Mouse (Mus musculus) small intestine, adult 2 months (tissue): ENCODE results near the gene 1700029H14Rik. TPM values are rescaled to one million over a fixed set of nuclear protein-coding genes. Genes with fewer than 3 reads are reported as not detected.

Experiments used
- H3K27ac ChIP-seq: fragments of 200-500 bp; 2 replicates; pipeline ENCODE4 v1.5.1; 2012; ENCODE audit warnings: low read depth, low read length, control low read depth, inconsistent platforms; ENCODE audit not compliant: insufficient read depth
- H3K27me3 ChIP-seq: fragments of 200-500 bp; 2 replicates; pipeline ENCODE4 v1.6.1; 2012; ENCODE audit warnings: mild to moderate bottlenecking, moderate library complexity, low read length, inconsistent platforms; ENCODE audit not compliant: control insufficient read depth, insufficient read depth
- H3K36me3 ChIP-seq: fragments of 200-500 bp; 2 replicates; pipeline ENCODE4 v1.6.1; 2012; ENCODE audit warnings: mild to moderate bottlenecking, low read length, control low read depth, inconsistent platforms; ENCODE audit not compliant: control insufficient read depth, insufficient read depth
- H3K4me1 ChIP-seq: fragments of 200-500 bp; 2 replicates; pipeline ENCODE4 v1.6.1; 2012; ENCODE audit warnings: low read length, inconsistent platforms, mixed read lengths; ENCODE audit not compliant: control insufficient read depth, insufficient read depth, insufficient read length
- H3K4me3 ChIP-seq: fragments of 200-500 bp; 2 replicates; pipeline ENCODE4 v1.5.1; 2012; ENCODE audit warnings: low read depth, mild to moderate bottlenecking, control low read depth, inconsistent platforms, low read length, moderate library complexity
- CTCF ChIP-seq: fragments of 200-500 bp; IDR thresholded peaks from 2 replicates; pipeline ENCODE4 v1.5.1; 2012; ENCODE audit warnings: low read depth, mild to moderate bottlenecking, control low read depth, inconsistent platforms, low read length, moderate library complexity, mixed read lengths; ENCODE audit not compliant: insufficient replicate concordance, insufficient read length; ENCODE audit errors: extremely low read depth
- POLR2A ChIP-seq: fragments of 200-500 bp; IDR thresholded peaks from 2 replicates; pipeline ENCODE4 v1.6.1; 2012; ENCODE audit warnings: low read depth, mild to moderate bottlenecking, control low read depth, inconsistent platforms, low read length, moderate library complexity
- WGBS: fragments of 180-500 bp; shearing (Covaris S2); methylation state at CpG from one replicate; pipeline ENCODE4 v1.1.7; 2018; 5-methylcytosine and 5-hydroxymethylcytosine counted together
- polyA plus RNA-seq: library from polyadenylated mRNA; depleted of rRNA; stranded (reverse); fragments of >200 nt; gene quantifications from 2 replicates; pipeline ENCODE4 v1.2.3, GENCODE M21; 2012

Gene 1700029H14Rik
- polyA plus RNA-seq, 1 experiment = not detected

- WGBS = 72% methylated on average over 9 of the region's 9 CpGs
- TF ChIP-seq POLR2A (no peak), CTCF (no peak)
These were observed 42.8 kb downstream of the 1700029H14Rik start for GRCm38 (mm10) chr8:13519503-13519902.

DNA sequence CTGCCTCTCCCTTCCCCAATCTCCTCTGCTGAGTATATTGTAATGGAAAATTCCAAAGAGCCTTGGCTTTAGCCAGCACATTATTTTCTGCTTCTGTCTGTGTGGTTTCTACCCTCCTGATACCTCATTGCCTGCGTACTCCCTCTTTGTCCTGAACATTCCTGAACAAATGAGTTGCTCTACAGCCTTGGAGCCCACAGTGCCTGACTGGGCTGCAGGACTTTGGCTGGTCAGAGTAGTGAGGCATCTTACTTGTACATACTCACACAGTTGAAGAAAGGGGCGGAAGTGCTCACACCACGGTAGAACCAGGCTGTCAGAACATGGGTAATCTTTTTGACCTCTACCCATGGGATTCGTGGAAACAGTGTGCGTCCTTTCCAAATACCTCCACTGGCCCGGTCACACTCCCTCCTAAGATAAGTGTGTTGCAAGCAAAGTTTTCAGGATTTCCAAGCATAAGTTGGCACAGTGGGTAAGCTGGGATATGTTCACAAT is 44.9 kb downstream of the 1700029H14Rik start:
- H3K27ac ChIP-seq = no peak overlapping the region

More at GRCm38 (mm10) chr8:13519503-13519902, 42.8 kb downstream of the 1700029H14Rik start:
- Histone ChIP-seq H3K4me3 (no peak overlapping the region), H3K4me1 (peaks cover 17% of the 10 kb centered on the region; the same call in 1 of the 2 replicates), H3K27ac (no peak overlapping the region), H3K27me3 (no peaks in the 10 kb centered on the region), H3K36me3 (no peaks in the 10 kb centered on the region)

GRCm38 (mm10) chr8:13516728-13517127 is 45.5 kb downstream of the 1700029H14Rik start:
- Histone ChIP-seq H3K4me3 (no peak overlapping the region), H3K27ac (peak overlapping the region; percentile 2; the same call in 1 of the 2 replicates), H3K4me1 (peaks cover 24% of the 10 kb centered on the region; the same call in 1 of the 2 replicates), H3K27me3 (no peaks in the 10 kb centered on the region), H3K36me3 (no peaks in the 10 kb centered on the region)
- WGBS = 27% methylated on average over 5 of the region's 5 CpGs
- no peak for TF ChIP-seq CTCF
- TF ChIP-seq POLR2A = no peak

More for the DNA sequence above, 44.9 kb downstream of the 1700029H14Rik start:
- H3K27me3 ChIP-seq = no peaks in the 10 kb centered on the region
- WGBS = 94% methylated on average over 6 of the region's 6 CpGs
- H3K4me3 ChIP-seq = no peak overlapping the region
- no peaks in the 10 kb centered on the region for H3K36me3 ChIP-seq
- peaks cover 21% of the 10 kb centered on the region; the same call in 1 of the 2 replicates for H3K4me1 ChIP-seq
- TF ChIP-seq POLR2A (no peak), CTCF (no peak)

GRCm38 (mm10) chr8:13516011-13516442 is 46.2 kb downstream of the 1700029H14Rik start:
- TF ChIP-seq POLR2A = no peak
- TF ChIP-seq CTCF = no peak
- Histone ChIP-seq H3K27me3 (no peaks in the 10 kb centered on the region), H3K27ac (no peak overlapping the region), H3K36me3 (no peaks in the 10 kb centered on the region), H3K4me1 (peaks cover 21% of the 10 kb centered on the region; the same call in 1 of the 2 replicates), H3K4me3 (no peak overlapping the region)
- WGBS = 10% methylated on average over 7 of the region's 7 CpGs

DNA sequence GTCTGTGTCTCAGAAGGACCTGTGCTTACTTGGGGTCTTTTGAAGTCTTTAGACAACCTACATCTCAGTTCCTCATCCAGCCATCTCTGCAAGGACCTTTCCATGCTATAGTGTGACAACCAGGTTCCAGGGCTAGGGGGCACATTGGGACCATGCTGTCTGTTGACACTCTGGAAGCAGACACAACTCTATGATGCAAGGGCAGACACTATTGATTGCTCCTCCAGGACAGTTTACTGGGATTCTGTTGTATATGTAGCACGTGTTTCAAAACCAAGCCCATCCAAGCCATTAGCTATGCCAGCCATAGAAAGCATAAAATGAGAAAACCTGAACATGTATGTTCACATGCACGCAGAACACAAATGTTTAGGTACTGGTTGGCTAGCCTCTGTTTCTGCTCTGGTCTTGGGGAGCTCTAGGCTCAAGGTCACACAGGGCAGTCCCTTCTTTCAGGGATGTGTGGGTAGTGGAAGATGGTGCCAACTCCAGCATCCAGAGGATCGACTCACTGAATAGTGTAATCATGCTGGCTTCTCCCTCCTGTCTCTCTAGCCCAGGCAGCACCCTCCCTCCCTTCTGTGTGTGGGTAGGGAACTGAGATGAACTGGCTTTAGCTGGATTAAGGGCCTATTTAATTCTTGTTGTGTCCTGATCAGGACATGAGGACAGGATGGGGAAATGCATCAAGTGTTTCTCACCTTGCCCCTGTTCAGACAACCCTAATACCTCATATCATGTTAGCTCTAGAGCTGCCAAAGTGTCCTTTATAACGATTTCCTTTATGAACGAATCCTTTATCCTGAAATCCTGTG is 48.5 kb downstream of the 1700029H14Rik start:
- Histone ChIP-seq H3K36me3 (no peaks in the 10 kb centered on the region), H3K27me3 (no peaks in the 10 kb centered on the region), H3K4me3 (no peak overlapping the region), H3K4me1 (peaks cover 16% of the 10 kb centered on the region; the same call in 1 of the 2 replicates), H3K27ac (no peak overlapping the region)
- WGBS = 84% methylated on average over 5 of the region's 5 CpGs
- TF ChIP-seq CTCF (no peak), POLR2A (no peak)

DNA sequence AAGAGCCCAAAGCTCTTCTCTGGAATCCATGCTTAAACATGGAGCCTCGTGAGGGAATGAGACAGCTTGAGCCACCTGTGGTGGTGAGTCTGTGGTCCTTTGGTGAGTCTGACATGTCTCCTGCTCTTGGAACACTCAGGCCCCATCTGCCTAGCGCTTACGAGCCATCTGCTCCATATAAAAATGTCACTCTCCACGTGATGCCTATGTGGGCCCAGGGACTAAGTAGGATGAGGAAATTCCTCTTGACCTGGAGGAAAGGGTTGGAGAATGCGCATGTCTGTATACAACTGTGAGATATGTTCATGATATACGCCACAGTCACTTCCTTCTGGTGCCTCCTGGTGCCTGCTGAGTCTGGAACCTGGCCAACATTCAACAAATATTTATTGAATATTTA is 49.6 kb downstream of the 1700029H14Rik start:
- WGBS = 32% methylated on average over 6 of the region's 6 CpGs
- TF ChIP-seq POLR2A = no peak
- H3K4me1 ChIP-seq = peaks cover 19% of the 10 kb centered on the region; the same call in 1 of the 2 replicates
- no peak overlapping the region for H3K27ac ChIP-seq
- H3K4me3 ChIP-seq = no peak overlapping the region
- no peaks in the 10 kb centered on the region for H3K36me3 ChIP-seq
- no peaks in the 10 kb centered on the region for H3K27me3 ChIP-seq

GRCm38 (mm10) chr8:13512016-13512415 is 50.2 kb downstream of the 1700029H14Rik start:
- TF ChIP-seq CTCF = no peak
- no peak for TF ChIP-seq POLR2A
- H3K4me1 ChIP-seq = peaks cover 25% of the 10 kb centered on the region; the same call in 1 of the 2 replicates
- H3K27me3 ChIP-seq = no peaks in the 10 kb centered on the region
- H3K27ac ChIP-seq = no peak overlapping the region
- WGBS = 83% methylated on average over 5 of the region's 5 CpGs
- no peak overlapping the region for H3K4me3 ChIP-seq
- no peaks in the 10 kb centered on the region for H3K36me3 ChIP-seq
